Mouse (Mus musculus) yolk sac, embryonic 10.5 days (tissue): ENCODE measurements around the gene Pex6.
"Not testable (repeated sequence)": the region's sequence is repeated elsewhere in the genome, so short reads cannot be mapped to it uniquely, and the experiment has no call there.

Source experiments
- DNase-seq: peaks from one replicate; pipeline ENCODE4 v3.0.0-alpha.2; 2017; ENCODE audit warnings: low spot score

Pex6 gene

GRCm38 (mm10) chr17:46735287-46735686 lies 24.0 kb downstream of the Pex6 start:
- DNase-seq, result peak; percentile 50

GRCm38 (mm10) chr17:46736160-46736559 lies 24.9 kb downstream of the Pex6 start:
- no peak for DNase-seq

DNA sequence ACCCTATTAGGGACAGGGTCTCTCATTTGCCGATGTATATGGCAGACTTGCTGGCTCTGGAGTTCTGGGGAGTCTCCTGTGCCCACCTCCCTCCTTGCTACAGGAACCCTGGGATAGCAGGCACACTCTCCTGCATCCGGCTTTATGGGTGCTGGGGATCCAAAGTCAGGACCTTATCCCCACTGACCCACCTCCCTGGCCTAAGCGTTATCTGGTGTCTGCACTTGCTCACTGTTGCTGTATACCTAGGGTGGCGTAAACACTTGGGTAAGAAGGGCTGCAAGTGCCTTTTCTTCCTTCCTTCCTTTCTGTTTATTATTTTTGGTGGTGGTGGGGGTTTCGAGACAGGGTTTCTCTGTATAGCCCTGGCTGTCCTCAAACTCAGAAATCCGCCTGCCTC lies 30.0 kb downstream of the Pex6 start:
- no peak for DNase-seq

DNA sequence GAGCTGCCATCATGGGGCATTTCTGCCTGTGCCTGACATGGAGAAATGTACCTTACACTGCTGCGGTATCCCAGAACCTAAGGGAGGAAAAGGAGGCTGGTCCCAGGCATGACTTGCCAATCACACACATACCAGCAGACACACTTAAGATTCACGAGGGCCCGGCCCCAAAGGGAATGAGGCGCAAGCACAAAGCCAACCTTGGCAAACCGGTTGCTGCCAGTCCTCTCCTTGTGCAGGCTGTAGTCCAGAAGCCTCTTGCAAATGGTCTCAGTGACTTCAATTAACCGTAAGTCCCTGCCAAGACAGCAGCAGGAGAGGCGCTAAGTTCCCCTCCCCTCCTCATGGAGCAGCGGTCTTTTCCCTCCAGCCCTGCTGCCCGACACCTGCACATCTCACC lies 31.7 kb downstream of the Pex6 start:
- DNase-seq, result no peak

DNA sequence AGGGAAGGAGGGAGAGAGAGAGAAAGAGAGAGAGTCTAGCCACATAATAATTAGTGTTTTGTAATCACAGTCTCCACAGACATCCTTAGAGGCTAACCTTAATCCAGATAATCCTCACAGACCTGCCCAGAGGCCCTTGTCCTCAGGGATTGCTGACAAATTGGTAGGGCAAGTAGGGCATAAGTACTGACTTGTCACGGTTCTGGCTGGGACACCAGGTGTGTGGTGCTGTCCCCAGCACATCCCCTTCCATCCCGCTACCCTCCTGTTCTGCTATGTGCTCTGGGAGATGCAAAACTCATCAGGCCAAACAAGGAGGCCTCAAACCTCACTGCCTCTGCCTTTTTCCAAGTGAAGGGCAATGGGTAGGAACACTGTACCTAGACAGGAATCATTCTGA lies 34.2 kb downstream of the Pex6 start:
- no peak for DNase-seq

DNA sequence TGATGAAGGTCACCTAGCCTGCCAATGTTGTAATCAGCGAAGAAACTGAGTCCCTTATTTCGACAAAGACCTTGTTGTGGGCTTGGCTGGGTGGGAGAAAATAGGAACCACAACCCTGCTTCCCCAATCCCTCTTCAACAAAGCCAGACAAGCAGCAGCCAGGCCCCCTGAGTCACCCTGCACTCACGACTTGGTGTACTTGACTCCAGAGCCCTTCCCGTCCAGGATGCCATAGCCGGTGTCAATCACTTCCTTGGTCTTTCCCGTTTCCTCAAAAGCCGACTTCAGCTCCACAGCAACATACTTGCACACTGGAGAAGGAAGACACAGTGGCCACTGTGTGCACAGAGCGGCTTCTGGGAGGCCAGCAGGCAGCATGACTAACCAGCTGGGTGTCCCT lies 36.0 kb downstream of the Pex6 start:
- DNase-seq, result no peak

DNA sequence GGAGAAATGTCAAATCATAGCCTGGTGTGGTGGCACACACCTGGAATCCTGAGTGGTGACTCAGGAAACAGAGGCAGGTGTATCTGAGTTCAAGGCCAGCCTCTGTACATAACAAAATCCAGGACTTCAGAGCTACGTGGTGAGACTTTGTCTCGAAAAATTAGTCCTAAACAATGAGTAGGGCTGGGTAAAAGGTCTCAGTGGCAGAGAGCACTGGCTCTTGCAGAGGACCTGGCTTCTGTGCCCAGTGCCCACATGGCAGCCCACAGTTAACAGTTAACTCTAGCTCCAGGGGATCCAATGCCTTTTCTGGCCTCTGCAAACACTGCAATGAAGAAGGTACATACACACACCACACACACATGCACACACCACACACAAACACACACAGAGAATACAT lies 36.5 kb downstream of the Pex6 start:
- no peak for DNase-seq

- DNase-seq, result no peak
Measured at GRCm38 (mm10) chr17:46749282-46749681, 38.0 kb downstream of the Pex6 start.

DNA sequence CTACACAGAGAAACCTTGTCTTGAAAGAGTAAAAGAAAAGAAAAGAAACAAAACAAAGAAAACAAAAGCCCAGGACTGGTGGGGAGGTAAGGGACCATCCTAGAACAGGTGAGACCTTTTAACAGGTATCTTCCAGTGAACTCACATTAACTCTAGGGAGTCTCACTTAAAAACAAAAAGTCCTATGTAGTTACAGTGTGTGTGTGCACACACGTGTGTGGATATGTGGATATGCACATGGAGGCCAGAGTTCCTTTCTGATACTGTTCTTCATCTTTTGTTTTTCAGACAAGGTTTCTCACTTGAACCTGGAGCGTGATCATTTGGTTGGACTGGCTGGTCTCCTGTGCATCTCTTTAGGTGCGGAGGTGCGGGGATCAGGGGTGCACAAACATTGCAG lies 39.3 kb downstream of the Pex6 start:
- DNase-seq, result no peak

- DNase-seq, result no peak
Measured at GRCm38 (mm10) chr17:46751056-46751793, 40.0 kb downstream of the Pex6 start.

DNA sequence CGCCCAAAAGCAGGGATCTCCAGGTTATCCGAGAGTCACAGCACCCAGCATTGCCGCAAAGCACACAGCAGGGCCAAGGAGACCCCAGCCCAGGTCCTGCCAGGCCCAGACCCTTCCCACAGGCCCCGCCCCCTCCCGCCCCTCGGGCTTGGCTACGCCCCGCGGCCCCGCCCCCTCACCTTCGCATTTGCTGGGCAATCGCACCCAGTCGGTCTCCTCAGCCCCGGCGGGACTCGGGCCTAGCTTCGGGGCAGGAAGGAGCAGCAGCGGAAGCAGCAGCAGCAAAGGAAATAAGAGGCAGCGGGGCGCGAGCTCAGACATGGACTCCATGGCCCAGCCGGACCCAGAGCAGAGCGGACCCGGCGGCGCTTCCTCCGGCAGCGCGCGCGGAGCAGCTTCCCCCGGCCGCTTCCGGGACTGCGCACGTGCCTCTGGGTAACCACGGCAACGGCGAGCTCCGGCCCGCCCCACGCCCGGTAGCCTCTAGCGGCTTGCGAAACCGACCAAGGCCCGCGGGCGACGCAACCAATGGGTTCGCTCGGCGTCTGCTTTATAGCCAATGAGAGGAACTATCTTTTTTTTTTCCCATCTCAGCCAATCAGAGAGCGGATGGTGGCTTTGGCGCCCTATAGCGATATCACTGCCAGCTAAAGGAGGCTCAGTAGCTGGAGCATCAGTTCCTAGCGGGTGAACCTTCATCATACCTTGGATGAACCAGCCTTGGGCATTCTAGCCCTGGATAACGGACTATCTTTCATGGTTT lies 40.7 kb downstream of the Pex6 start, which contains the start of gene Cnpy3:
TSS of gene Cnpy3 (minus strand) at position 421 of the 763 bp plus-strand sequence.
- peak; percentile 98 for DNase-seq

DNA sequence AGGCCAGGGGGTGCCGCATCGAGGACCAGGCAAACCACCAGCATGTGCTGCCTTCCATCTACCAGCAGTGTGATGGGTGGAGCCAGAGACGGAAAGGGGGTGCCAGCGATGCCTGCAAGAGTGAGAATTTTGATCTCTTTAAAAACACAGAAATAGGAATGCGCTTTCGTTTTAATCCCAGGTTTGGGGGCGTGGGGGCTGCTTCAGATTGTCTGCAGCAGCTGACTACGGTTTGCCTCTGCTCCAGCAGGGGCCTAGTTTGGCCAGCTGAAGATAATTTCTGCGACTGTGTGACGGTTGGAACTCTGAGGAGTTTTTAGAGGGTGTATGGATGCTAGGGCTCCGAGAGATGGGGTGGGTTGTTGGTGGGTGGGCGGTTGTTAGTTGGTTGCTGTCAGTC lies 47.5 kb downstream of the Pex6 start:
- no peak for DNase-seq

- no peak for DNase-seq
Measured at GRCm38 (mm10) chr17:46763544-46763943, 52.3 kb downstream of the Pex6 start, which contains the start of gene Ptcra. TSS of gene Ptcra (minus strand) at chr17:46763712.

GRCm38 (mm10) chr17:46764916-46765315 lies 53.7 kb downstream of the Pex6 start:
- DNase-seq, result not testable (repeated sequence)

DNA sequence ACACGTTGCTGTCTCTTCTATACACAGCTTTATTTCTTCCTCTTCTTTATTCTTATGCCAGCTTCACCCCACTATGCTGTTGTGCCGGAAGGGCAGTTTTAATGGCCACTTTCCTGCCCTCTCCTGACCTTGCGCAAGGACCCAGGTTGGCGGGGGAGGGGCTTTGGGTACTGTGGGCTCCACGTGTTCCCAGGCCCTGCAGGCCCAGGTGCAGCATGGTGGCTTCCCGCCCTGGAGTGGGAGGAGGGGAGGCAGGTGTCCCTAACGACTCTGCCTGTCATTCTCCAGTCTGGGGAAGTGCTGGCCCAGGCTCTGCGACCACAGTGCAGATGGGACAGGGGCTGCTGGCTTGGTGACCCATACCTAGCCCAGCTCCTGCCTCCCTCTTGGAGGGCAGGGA lies 56.6 kb downstream of the Pex6 start:
- peak; percentile 26 for DNase-seq

DNA sequence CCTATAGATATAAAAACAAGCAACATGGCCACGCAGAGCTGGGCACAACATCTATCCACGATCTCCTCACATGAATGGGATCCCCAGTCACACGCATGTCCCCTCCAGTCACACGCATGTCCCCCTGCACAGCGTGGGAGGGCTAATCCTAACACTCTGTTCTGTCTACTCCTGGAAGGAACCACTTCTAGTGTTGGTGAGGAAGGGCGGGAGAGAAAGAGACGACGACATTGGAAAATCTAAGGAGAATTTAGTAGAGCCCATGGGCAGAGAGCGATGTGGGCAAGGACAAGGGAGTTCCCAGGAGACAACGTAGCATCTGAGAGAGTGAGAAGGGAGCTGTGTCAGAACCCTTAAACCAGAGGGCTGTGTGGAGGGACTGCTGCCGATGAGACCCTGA lies 59.3 kb downstream of the Pex6 start:
- DNase-seq, result no peak

- no peak for DNase-seq
Measured at GRCm38 (mm10) chr17:46771025-46771424, 59.8 kb downstream of the Pex6 start.

- no peak for DNase-seq
Measured at GRCm38 (mm10) chr17:46771616-46772015, 60.4 kb downstream of the Pex6 start.

DNA sequence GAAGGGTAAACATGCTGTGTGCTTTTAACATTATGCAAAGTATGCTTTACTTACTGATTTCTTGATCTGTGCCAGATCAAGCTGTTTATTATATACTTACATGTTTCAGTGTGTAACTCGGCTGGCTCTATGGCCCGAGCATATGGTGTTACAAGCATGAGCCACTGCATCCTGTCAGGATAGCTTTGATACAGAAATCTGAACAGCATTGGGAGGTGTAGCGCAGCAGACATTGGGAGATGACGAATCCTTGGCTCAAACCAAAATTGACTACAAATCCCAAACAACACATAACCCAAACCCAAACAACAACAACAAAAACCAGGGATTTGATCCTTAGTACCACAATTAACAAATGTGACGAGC lies 60.8 kb downstream of the Pex6 start:
- DNase-seq, result no peak

GRCm38 (mm10) chr17:46772404-46773277 lies 61.4 kb downstream of the Pex6 start, which contains the start of gene 2310039H08Rik:
TSS of gene 2310039H08Rik (plus strand) at chr17:46772635.
- DNase-seq, result peak; percentile 92

DNA sequence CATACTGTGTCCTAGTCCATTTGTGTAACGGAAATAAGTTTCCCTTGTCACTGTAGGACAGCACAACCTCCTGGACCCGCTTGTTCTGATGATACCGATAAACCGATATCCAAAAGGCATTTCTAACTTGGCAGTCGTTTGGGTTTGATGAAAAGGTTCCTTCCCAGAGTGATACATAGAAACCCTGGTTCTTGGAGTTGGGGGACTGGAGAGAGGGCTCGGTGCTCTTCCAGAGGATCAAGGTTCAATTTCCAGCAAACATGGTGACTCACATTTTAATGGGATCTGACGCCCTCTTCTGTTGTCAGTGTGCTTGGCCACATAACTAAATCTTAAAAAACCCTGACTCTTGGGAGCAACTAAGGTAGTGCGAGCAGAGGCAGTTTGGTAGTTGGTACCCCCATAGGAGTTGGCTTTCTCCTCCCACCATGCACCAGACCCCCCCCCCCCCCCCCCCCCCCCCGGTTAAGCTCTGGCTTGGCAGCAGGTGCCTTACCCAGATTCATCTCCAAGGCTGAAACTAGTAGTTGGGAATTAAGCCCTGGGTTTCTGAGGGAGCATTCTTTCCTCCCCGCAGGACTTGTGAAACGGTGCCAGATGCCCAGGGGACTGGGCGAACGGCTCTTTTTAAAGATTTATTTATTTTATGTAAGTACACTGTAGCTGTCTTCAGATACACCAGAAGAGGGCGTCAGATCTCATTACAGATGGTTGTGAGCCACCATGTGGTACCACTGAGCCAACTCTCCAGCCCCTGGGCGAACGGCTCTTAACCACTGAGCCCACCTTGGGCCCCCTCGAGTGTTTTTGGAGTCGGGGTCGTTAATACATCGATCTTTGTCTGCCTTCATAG lies 62.2 kb downstream of the Pex6 start:
- peak; percentile 56 for DNase-seq

- no peak for DNase-seq
Measured at GRCm38 (mm10) chr17:46774131-46774472, 62.8 kb downstream of the Pex6 start.
